Mouse (Mus musculus) kidney, postnatal 10 days (tissue): ENCODE results near the gene Slc29a4.

ENCODE experiments used
- DNase-seq: peaks from one replicate; pipeline ENCODE4 v3.0.0; 2021; ENCODE audit warnings: mixed read lengths

Slc29a4 gene

DNA sequence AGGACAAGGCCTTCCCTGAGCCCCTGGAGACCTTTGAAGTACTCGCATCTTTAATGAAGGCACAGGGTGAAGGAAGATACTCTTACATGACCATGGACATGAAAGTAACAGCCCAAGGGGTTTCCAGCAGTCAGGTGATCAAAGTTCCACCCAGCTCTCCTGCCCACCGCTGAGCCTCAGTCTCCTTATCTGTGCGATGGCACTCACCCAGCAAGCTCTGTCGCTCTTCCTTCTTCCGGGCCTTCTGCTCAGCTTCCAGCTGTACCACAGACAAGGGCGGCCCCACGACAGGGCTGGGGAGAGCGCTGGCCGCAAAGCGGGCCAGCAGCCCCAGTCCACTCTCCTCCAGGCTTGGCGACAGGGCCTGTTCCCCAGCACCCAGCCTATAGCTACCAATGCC, 57.9 kb downstream of the Slc29a4 start:
- no peak for DNase-seq

DNA sequence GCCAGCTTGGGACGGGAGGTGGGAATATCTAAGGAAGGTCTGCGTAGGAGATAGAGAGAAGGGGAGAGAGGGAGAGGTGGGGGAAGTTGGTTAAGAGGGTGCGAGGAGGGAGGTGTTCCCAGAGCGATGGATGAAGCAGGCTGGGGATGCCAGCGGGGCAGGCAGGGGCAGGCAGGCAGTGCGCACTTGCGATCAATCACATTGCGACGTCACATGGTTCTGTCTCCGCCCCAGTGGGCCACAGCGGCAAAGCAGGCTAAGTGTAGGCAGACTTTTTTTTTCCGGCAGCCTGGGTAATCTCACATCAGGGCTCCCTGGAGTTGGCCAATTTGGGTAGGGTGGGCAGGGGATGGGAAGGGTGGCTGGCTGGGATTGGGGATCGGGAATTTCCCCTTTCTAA, 59.9 kb downstream of the Slc29a4 start:
- no peak for DNase-seq

DNA sequence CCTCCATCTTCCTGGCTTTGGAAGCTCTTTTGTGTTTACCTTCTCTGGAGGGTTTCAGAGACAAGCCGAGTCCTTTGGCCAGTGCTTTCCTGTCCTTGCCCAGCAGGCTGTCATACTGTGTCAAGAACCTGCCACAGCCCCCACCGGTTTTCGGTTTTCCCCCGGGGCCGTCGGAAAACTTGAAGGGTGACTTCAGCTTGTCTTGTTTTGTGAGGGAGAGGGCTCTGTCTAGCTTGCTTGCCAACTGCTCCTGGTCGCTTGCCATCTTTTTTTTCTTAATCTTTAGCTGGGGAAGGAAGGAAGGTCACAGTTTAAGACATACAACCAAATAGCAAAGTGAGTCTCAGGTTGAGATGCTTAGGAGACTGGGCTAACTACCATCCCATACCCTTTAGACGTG, 67.5 kb downstream of the Slc29a4 start:
- no peak for DNase-seq

DNA sequence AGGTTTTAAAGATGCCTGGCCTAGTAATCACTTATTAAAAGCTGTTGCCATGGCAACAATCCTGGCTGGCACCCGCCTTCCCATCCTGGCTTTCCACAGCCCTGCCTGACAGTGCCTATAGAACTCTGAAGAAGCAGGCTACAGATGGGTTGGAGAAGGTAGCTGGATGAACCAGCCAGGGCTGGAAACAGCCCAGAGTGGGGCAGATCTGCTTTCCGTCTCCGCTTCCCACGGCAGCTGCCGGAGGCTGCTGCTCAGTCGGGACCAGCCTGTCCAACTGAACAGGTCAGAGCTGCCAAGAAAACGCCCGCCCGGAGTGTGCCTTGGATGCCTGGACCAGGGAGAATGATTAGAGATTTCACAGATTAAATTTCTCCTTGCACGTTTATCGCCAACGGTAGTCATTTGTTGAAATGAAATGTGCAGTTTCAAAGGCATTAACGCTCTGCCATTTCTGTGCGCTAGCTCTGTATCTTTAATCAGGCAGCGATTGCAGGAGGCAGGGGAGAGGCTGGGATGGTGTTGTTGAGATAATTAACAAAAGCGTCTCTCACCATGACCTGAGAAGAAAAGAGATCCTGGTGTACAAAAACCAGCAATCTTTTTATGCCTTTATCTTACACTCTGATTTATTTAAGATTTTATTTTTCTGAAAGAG, 69.1 kb downstream of the Slc29a4 start:
- DNase-seq = no peak

DNA sequence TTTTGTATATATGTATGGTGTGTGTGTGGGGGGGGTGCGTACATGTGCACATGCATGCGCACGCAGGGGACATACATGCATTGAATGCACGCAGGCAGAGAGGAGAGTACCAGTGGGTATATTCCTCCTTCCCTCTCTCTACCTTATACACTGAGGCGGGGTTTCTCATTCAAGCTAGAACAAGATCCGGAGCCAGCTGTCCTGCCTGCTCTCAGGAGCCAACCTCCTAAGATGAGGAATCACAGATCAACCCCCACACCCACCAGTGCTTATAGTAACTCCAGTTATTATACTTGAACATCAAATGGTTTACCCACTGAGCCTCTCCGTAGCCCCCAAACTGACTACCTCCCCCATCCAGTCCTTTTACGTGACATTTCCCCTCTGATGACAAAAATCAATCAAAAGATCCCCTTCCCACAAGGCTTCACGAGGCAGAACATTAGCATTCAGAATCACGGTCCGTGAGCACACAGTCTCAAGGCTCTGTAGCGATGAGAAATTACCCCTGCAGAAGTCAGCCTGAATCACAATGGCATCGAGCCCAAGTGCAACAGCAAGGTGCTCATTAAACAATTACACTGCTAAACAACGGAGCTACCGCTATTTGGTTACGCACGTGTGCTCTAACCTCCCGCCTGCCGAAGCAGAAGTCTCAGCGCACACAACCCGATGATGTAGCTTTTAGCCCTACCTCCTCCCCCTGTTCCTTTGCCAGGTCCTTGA, 69.9 kb downstream of the Slc29a4 start:
- no peak for DNase-seq

DNA sequence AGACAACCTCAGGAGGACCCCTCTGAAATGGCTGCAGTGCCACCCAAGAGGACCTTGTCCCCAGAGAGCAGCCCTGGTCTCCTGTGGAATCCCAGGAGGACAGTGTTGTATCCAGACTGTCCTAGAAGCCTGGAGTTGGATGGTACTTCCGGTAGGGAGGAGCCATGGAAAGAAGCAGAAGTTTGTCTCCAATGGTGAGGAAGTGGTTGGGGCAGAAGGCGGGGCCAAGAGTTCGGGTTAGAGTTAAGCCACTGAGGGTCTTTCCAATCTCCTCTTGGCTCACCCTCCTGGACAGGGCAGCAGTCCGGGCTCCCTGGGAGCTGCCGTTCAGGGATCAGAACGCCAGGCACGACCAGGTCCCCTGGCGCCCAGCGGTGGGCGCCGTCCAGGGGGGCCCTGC, 72.0 kb downstream of the Slc29a4 start:
- DNase-seq = peak; percentile 47

DNA sequence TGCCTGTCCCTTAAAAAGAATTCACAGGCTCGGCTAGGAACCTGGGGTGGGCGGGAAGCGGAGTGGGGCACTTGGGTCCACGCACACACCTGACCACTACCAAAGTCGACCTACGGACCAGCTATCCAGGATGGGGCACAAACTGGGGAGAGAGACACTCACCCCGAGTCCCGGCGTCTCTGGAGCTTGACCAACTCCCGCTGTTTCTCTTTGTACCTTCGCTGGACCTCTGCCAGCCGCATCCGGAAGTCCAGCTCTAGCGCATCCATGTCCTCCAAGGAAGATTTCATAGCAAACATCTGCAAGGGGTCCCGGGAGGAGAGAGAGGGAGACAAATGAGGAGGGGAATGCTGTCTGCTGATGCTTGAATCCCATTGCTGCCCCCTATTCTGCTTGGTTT, 72.6 kb downstream of the Slc29a4 start:
- DNase-seq = no peak

DNA sequence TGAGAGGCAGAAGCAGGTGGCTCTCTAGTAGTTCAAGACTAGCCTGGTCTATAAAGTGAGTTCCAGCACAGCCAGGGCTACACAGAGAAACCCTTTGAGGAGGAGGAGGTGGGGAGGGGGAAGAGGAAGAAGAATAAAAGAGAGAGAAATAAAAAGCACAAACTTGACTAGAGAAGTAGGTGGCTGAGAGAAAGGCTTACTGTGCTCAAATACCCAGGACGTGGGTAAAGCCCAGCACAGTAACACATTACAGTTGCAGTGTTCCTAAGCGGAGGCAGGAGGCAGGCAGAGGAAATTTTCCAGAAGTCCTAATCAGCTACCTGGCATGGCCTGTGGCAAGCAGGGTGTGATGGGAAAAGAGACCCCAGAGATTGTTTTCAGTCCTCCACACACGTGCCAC, 74.4 kb downstream of the Slc29a4 start:
- no peak for DNase-seq

DNA sequence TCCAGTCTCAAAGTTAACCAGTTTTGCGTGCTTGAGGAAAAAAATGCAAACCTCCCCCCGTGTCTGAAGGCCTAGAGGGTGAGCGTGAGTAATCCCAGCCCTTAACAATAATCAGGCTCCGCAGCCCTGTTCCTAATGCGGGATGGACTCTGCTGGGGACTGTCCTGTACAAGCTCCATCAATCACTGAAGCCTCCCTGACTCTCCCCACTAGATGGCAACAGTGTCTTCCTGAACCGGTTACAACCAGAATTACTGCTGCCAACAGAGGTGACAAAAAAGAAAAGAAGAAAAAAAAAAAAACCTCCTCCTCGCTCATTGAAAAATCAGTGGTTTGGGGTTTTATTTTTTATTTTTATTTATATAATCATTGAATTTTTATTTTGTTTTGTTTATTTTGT, 75.6 kb downstream of the Slc29a4 start:
- DNase-seq = peak; percentile 85

DNA sequence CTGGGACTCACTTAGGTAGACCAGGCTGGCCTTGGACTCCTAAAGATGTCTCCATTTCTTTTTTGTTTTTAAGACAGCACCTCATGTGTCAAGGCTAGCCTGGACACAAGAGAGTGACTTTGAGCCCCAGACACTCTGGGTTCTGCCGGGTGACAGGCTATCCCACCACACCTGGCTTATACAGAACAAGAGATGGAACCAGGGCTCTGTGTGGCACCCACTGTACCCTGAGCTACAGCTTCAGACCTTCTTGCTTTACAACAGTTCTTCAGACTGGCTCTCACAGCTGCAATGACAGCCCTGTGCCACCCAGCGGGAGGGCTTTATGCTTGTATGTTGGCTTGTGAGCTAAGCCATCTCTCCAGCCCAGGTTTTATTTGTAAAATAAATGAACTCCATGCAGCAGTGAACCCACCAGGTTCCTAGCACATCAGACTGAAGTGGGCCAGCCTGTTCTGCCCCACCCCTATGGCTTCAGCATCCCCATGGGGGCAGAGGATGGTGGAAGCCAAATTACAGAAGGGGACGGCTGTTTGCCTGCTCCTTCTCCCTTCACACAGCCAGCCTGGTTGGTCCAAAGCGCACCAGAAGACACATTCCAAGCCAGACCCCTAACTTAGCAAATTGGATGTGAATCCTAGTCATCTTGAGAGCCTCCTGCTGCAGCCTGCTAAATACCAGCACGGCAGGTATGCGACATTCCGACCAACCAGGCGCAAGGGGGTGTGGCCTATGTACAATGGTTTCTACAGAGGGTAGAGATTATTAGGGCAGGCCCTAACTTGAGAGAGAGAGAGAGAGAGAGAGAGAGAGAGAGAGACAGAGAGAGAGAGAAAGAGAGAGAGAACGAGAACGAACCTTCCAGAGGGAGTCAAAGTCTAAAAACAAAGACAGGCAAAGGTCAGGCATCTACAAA, 76.3 kb downstream of the Slc29a4 start:
- no peak for DNase-seq

DNA sequence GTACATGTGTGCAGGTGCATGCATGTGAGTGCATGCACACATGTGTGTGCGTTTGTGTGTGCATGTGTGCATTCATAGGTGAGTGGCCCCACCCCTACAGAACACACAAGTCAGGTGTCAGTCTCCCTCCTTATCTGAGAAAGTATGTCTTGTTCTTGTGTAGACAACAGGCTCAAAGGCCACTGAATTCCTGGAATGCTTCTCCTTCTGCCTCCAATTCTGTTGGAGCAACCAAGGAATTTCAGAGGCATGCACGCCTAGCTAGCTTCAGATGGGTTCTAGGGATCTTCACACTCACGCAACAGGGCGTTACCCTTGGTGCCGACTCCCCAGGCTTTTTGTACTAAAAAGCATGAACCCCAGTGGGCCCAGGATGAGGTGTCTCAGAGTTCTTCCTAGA, 77.3 kb downstream of the Slc29a4 start:
- DNase-seq = no peak

DNA sequence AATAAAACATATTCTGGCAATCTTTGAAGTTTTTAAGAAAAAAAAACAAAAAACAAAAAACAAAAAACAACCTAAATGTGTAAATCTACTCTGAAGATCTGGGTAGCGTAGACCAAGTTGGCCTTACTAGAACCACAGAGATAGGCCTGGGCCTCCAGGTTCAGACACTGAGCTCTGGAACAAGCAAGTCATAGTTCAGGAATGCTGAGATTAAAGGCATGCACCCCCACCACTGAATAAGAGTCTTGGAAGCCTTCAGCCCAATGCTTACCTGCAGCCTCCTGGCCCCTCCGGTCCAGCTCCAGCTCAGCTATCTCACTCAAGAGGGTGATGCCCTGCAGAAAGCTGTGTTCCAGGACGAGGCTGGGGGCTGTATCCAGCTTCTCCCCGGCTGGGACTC, 78.7 kb downstream of the Slc29a4 start:
- DNase-seq = no peak

DNA sequence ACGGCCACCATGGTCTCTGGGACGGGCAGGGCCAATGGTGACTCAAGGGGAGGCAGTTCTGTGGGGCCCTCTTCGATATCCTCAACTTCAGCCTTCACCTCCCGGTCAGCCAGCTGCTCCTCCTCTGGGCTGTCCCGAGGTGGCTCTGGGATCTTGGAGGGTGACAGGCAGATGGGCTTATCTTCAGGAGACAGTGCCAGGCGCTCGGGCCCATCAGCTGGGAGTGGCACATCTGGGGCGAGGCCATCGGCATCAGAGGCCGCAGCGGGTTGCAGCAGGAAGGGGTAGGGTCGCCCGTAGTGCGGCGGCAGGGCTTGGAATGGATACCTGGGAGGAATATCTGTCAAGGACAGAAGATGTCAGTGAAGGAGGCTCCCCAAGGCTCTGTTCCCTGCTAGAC, 79.7 kb downstream of the Slc29a4 start:
- DNase-seq = no peak
